14 mouse cellular contexts compared by ENCODE assay signal in the genomic region with DNA sequence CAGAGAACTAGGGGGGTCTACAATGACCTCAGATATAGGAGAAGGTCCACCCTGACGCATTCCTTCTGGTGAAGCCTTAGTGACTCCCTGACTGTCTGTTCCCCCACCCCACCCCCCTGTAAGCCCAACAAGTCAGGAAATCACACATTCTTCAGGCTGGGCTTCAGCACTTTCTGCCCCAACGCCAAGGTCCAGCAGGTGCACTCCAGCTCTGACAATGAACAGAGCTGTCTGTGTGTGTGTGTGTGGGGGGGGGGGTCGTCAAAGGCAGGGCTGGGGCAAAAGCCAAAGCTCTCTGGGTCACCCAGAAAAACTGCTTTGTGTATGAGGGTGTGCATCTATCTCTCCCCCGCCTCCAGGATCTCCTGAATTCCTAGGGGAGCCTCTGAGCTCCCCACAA. TPM values are rescaled to one million over a fixed set of nuclear protein-coding genes. Genes with fewer than 3 reads are reported as not detected.
"Had no signal": no experiment of that assay in that cellular context is flagged by ENCODE, and none has a peak within 500 bp of the region (broad histone marks: within the 10 kb centered on the region; RNA-seq: fewer than 3 reads in every experiment).

No protein-coding gene starts in this region.

- ATAC-seq: hindbrain, embryonic 16.5 days; inflammation-experienced regulatory T-cells, adult 6 months had no signal

- H3K4me3 ChIP-seq: hindbrain, embryonic 12.5 days; layer of hippocampus, adult 2 months; limb, embryonic 13.5 days; myocyte had no signal

- H3K9me3 ChIP-seq: hindbrain, embryonic 12.5 days; limb, embryonic 13.5 days had no signal

- H3K36me3 ChIP-seq: hindbrain, embryonic 12.5 days; limb, embryonic 13.5 days had no signal

- H3K27ac ChIP-seq: hindbrain, embryonic 12.5 days; layer of hippocampus, adult 2 months; limb, embryonic 13.5 days; liver, embryonic 14.5 days had no signal

- H3K4me2 ChIP-seq: hindbrain, embryonic 12.5 days; limb, embryonic 13.5 days had no signal

- DNase-seq: left cerebral cortex, postnatal 4 days; lung, adult 18-20 months; midbrain, embryonic 14.5 days; right cerebral cortex, postnatal 4 days; spleen, adult 18-20 months; thymus, postnatal 4 days had no signal

- H3K9ac ChIP-seq: hindbrain, embryonic 12.5 days; limb, embryonic 13.5 days; liver, embryonic 14.5 days had no signal

RNA-seq across cellular contexts. Expression of a gene that starts 2.8 kb away (rescaled TPM):
- total RNA-seq: liver, adult 2 months had no signal
